Mouse (Mus musculus) bone marrow, adult 2 months (tissue): ENCODE data around the gene Dusp7.

Experiments used
- CTCF ChIP-seq: fragments of 200-500 bp; IDR thresholded peaks from 2 replicates; pipeline ENCODE4 v1.5.1; 2011; ENCODE audit warnings: low read length, control low read depth; ENCODE audit not compliant: control insufficient read depth, insufficient read depth
- POLR2A ChIP-seq: fragments of 200-500 bp; IDR thresholded peaks from 2 replicates; pipeline ENCODE4 v1.6.1; 2011; ENCODE audit warnings: low read depth, mild to moderate bottlenecking, control low read depth, low read length, borderline replicate concordance; ENCODE audit not compliant: control insufficient read depth

DNA sequence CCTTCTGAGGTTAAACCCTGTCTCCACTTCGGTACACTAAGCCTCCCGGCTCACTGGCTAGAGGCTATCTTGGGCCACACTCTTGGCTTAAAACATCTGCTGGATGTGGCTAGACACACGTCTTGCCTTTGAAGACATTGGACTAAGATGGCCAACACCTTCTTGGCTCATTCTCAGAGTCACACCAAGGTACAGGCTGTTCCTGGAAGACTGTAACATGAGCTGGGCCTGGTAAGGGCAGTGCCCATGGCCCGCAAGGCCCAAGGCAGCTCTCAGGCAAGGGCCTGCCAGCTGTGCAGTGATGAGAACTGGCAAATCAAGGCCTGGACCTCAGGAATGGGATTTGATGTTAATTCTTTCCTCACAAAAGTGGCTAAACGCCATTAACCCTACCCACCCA is 45.2 kb downstream of the Dusp7 start:
- TF ChIP-seq CTCF: no peak
- no peak for TF ChIP-seq POLR2A
